ENCODE assay signal across 16 mouse cellular contexts in the genomic region with DNA sequence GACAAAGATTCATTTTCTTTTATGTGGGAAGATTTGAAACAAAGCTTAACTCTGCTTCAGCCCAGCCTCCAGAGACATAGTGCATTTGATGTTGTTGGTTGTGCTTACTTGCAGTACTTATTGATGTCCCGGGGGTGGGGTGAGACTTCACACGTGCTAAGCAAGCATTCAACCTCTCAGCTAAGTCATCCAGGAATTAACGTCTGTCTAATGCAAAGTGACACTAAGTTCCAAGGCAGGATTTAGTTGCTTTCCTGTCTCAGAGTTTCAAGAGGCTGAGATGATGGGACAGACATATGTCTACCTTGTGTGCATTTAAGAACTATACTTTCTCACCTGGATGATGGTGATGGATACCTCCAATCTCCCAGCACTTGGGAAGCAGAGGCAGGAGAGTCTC.
"Had no signal": no experiment of that assay in that cellular context is flagged by ENCODE, and none has a peak within 500 bp of the region (broad histone marks: within the 10 kb centered on the region; RNA-seq: fewer than 3 reads in every experiment).

No protein-coding gene starts in this region.

- H3K4me2 ChIP-seq: neural tube, embryonic 12.5 days; neural tube, embryonic 13.5 days; neural tube, embryonic 15.5 days; stomach, embryonic 15.5 days had no signal

- H3K36me3 ChIP-seq: neural tube, embryonic 12.5 days; neural tube, embryonic 13.5 days; neural tube, embryonic 15.5 days; stomach, embryonic 15.5 days had no signal

- H3K9me3 ChIP-seq: neural tube, embryonic 12.5 days; neural tube, embryonic 13.5 days; neural tube, embryonic 15.5 days; stomach, embryonic 15.5 days had no signal

- DNase-seq: right cerebral cortex, adult 18-20 months; right cerebral cortex, postnatal 14 days; right cerebral cortex, postnatal 25 days; right cerebral cortex, postnatal 4 days; spleen, adult 18-20 months; thymus, adult 18-20 months; thymus, adult 2 months; thymus, postnatal 14 days; thymus, postnatal 25 days; thymus, postnatal 36 days; thymus, postnatal 4 days had no signal

- H3K9ac ChIP-seq: neural tube, embryonic 12.5 days; neural tube, embryonic 13.5 days; neural tube, embryonic 15.5 days; stomach, embryonic 15.5 days had no signal

- H3K27ac ChIP-seq: neural tube, embryonic 12.5 days; neural tube, embryonic 13.5 days; neural tube, embryonic 15.5 days; stomach, embryonic 15.5 days; stomach, postnatal 0 days had no signal

- H3K4me3 ChIP-seq: neural tube, embryonic 12.5 days; neural tube, embryonic 13.5 days; neural tube, embryonic 15.5 days; stomach, embryonic 15.5 days had no signal

- H3K27me3 ChIP-seq: neural tube, embryonic 12.5 days; neural tube, embryonic 13.5 days; neural tube, embryonic 15.5 days; stomach, embryonic 15.5 days had no signal

- H3K4me1 ChIP-seq: neural tube, embryonic 12.5 days; neural tube, embryonic 13.5 days; neural tube, embryonic 15.5 days; stomach, embryonic 15.5 days had no signal
